Mouse (Mus musculus) limb, embryonic 14.5 days (tissue): ENCODE measurements around the gene Cpt1a. TPM values are rescaled to one million over a fixed set of nuclear protein-coding genes. Genes with fewer than 3 reads are reported as not detected.

Experiments used
- ATAC-seq: fragments of 200-750 bp; cut with Nextera tagmentation; 2 replicates; pipeline ENCODE4 v1.8.0; 2017; ENCODE audit warnings: low read depth, moderate number of reproducible peaks, moderate TSS enrichment; ENCODE audit not compliant: low FRiP score
- DNase-seq: peaks from one replicate; pipeline ENCODE4 v3.0.0-alpha.2; 2015; ENCODE audit warnings: low spot score
- H3K27ac ChIP-seq: fragments of 300-500 bp; sonication (generic); replicated peaks from 2 replicates; pipeline ENCODE4 v1.5.1; 2014; ENCODE audit warnings: low read depth, mild to moderate bottlenecking, low read length, moderate library complexity, mixed read lengths
- H3K27me3 ChIP-seq: fragments of 300-500 bp; sonication (generic); 2 replicates; pipeline ENCODE4 v1.6.1; 2014; ENCODE audit warnings: low read length, mixed read lengths; ENCODE audit not compliant: control insufficient read depth, insufficient read depth
- H3K36me3 ChIP-seq: fragments of 300-500 bp; sonication (generic); 2 replicates; pipeline ENCODE4 v1.6.1; 2014; ENCODE audit warnings: mild to moderate bottlenecking, low read length, moderate library complexity, mixed read lengths; ENCODE audit not compliant: control insufficient read depth, insufficient read depth
- H3K4me1 ChIP-seq: fragments of 300-500 bp; sonication (generic); 2 replicates; pipeline ENCODE4 v1.6.1; 2014; ENCODE audit warnings: antibody characterized with exemption, low read length, mixed read lengths; ENCODE audit not compliant: control insufficient read depth, insufficient read depth
- H3K4me2 ChIP-seq: fragments of 300-500 bp; sonication (generic); replicated peaks from 2 replicates; pipeline ENCODE4 v1.6.1; 2014; ENCODE audit warnings: low read depth, mild to moderate bottlenecking, low read length, moderate library complexity; ENCODE audit not compliant: severe bottlenecking
- H3K4me3 ChIP-seq: fragments of 300-500 bp; sonication (generic); replicated peaks from 2 replicates; pipeline ENCODE4 v1.5.1; 2014; ENCODE audit warnings: low read length
- H3K9ac ChIP-seq: fragments of 300-500 bp; sonication (generic); 2 replicates; pipeline ENCODE4 v1.6.1; 2014; ENCODE audit warnings: mild to moderate bottlenecking, low read depth, low read length, moderate library complexity; ENCODE audit not compliant: severe bottlenecking
- H3K9me3 ChIP-seq: fragments of 300-500 bp; sonication (generic); 2 replicates; pipeline ENCODE4 v1.6.1; 2016; ENCODE audit warnings: low read length; ENCODE audit not compliant: control insufficient read depth
- POLR2A ChIP-seq: fragments of 200-500 bp; IDR thresholded peaks from 2 replicates; pipeline ENCODE4 v1.8.0; 2012; ENCODE audit warnings: inconsistent platforms, mild to moderate bottlenecking, moderate library complexity, borderline replicate concordance; ENCODE audit not compliant: insufficient read depth, insufficient read length; ENCODE audit errors: extremely low read depth
- WGBS: fragments of 180-500 bp; shearing (Covaris S2); extraction: QIAGEN DNeasy Blood & Tissue Kit; methylation state at CpG from one replicate; pipeline ENCODE4 v1.1.7; 2014; 5-methylcytosine and 5-hydroxymethylcytosine counted together
- polyA plus RNA-seq, 2 experiments: library from polyadenylated mRNA; depleted of rRNA in 1 of 2; stranded (reverse) in 1 of 2; unstranded in 1 of 2; fragments of >200 nt; fragmentation: Nextera tagmentation in 1 of 2; extraction: Ambion mirVana in 1 of 2; gene quantifications; 2 replicates each; pipeline versions ENCODE4 v1.2.1 to v1.2.3; 2012 to 2014

Cpt1a gene
- polyA plus RNA-seq, 2 experiments: 20.3 to 21.7 TPM

- H3K9me3 ChIP-seq: no peaks in the 10 kb centered on the region
- 54% methylated on average over 4 of the region's 4 CpGs for WGBS
- H3K4me2 ChIP-seq: no peak overlapping the region
- no peak for TF ChIP-seq POLR2A
- DNase-seq (no peak), ATAC-seq (no peak)
- no peaks in the 10 kb centered on the region for H3K27me3 ChIP-seq
- H3K9ac ChIP-seq: no peak overlapping the region
- no peak overlapping the region for H3K27ac ChIP-seq
- H3K36me3 ChIP-seq: no peaks in the 10 kb centered on the region
- no peak overlapping the region for H3K4me3 ChIP-seq
- no peaks in the 10 kb centered on the region for H3K4me1 ChIP-seq
Measured at GRCm38 (mm10) chr19:3304017-3304416, 18.1 kb upstream of the Cpt1a start.

DNA sequence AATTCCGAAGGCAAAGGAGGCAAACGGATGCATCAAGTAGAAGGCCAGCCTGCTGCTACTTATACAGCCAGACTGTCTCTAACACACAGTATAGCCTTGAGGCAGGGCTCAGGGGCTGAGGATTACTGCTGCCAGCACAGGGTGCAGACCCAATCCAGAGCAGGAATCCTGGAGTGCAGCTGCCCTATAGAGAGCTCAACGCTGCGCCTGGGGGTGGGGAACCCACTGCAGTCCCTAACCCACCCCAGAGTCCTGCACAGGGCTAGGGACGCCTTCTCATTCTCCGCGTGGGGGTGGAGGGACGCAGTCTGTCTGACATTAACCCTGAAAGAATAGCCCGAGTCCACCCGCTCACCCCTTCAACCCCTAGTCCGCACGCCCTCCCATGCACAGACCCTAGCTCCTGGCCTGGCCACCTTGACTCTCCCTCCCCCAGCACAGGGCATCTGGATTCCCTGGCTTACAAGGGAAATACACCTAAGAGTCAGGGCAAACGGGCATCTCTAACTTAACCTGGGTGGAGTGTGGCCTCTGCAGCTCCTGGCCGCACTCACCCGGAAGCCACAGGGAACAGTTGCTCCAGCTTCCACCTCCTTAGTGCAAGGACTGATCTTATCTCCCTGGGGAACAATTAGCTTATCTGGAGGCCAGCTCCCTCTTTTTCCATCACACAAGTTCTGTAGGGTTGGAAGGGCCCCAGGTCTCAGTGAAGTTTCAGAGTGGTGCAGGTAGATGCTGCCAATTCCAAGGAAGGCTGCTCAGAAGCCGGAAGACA is 14.8 kb upstream of the Cpt1a start:
- Histone ChIP-seq H3K9me3 (no peaks in the 10 kb centered on the region), H3K9ac (no peak overlapping the region), H3K4me1 (no peaks in the 10 kb centered on the region), H3K4me2 (no peak overlapping the region), H3K27me3 (no peaks in the 10 kb centered on the region), H3K27ac (no peak overlapping the region), H3K4me3 (no peak overlapping the region), H3K36me3 (no peaks in the 10 kb centered on the region)
- no peak for TF ChIP-seq POLR2A
- no peak for DNase-seq
- ATAC-seq: no peak
- 58% methylated on average over 16 of the region's 16 CpGs for WGBS

DNA sequence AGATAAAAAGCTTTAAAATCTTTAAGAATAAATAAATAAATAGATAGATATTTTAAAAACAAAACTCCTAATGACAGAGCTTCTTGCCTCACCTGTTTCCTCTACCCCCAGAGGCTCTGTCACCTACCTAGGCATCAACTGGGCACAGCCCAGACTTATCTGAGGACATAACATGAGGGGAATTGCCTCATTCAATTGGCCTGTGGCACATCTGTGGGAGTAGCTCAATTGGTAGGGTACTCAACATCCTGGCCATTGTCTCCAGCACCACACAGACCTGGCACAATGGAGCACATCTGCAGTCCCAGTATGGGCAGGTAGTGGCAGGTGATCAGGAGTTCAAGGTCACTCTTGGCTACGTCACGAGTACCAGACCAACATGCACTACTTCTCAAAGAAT is 2.8 kb upstream of the Cpt1a start:
- 89% methylated on average over 2 of the region's 2 CpGs for WGBS
- no peak overlapping the region for H3K4me2 ChIP-seq
- ATAC-seq: no peak

GRCm38 (mm10) chr19:3320086-3320485 is 2.0 kb upstream of the Cpt1a start:
- ATAC-seq: no peak
- Histone ChIP-seq H3K9me3 (no peaks in the 10 kb centered on the region), H3K4me2 (no peak overlapping the region), H3K4me1 (peaks cover 14% of the 10 kb centered on the region; the same call in 1 of the 2 replicates), H3K9ac (no peak overlapping the region), H3K36me3 (no peaks in the 10 kb centered on the region), H3K27ac (no peak overlapping the region), H3K4me3 (no peak overlapping the region), H3K27me3 (peaks cover 6% of the 10 kb centered on the region; the same call in 1 of the 2 replicates)
- WGBS: 75% methylated on average over 7 of the region's 7 CpGs
- DNase-seq: no peak
- TF ChIP-seq POLR2A: no peak

More for the DNA sequence above, 2.8 kb upstream of the Cpt1a start:
- no peak overlapping the region for H3K27ac ChIP-seq
- no peaks in the 10 kb centered on the region for H3K36me3 ChIP-seq
- H3K27me3 ChIP-seq: peaks cover 6% of the 10 kb centered on the region; the same call in 1 of the 2 replicates
- DNase-seq: no peak
- no peak overlapping the region for H3K9ac ChIP-seq
- peaks cover 8% of the 10 kb centered on the region; the same call in 1 of the 2 replicates for H3K4me1 ChIP-seq
- no peak for TF ChIP-seq POLR2A
- no peak overlapping the region for H3K4me3 ChIP-seq
- H3K9me3 ChIP-seq: no peaks in the 10 kb centered on the region

DNA sequence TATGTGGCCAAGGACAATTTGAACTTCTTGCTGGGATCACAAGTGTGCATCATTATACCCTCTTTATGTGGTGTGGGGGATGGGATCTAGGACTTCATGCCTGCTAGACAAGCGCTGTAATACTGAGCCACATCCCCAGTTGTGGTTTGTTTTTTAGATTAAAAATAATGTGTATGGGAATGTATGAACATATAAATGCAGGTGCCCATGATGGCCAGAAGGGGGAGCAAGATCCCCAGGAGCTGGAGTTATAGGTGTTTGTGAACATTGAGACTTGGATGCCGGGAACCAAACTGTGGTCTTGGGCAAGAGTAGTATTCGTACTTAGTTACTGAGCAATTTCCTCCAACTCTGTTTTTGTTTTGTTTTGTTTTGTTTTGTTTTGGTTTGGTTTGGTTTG is 1.3 kb upstream of the Cpt1a start:
- peaks cover 6% of the 10 kb centered on the region; the same call in 1 of the 2 replicates for H3K27me3 ChIP-seq

More for the DNA sequence above, 1.3 kb upstream of the Cpt1a start:
- peaks cover 16% of the 10 kb centered on the region; the same call in 1 of the 2 replicates for H3K4me1 ChIP-seq
- DNase-seq: no peak
- ATAC-seq: no peak
- H3K9ac ChIP-seq: no peak overlapping the region
- H3K9me3 ChIP-seq: no peaks in the 10 kb centered on the region
- no peak overlapping the region for H3K27ac ChIP-seq
- TF ChIP-seq POLR2A: no peak
- H3K4me3 ChIP-seq: no peak overlapping the region
- 82% methylated on average over 3 of the region's 3 CpGs for WGBS
- no peaks in the 10 kb centered on the region for H3K36me3 ChIP-seq
- H3K4me2 ChIP-seq: no peak overlapping the region
